In genomic region chr11:94634431-94634830, GRCm38 (mm10) we compare ENCODE assay signal across 12 mouse cellular contexts. TPM values are rescaled to one million over a fixed set of nuclear protein-coding genes. Genes with fewer than 3 reads are reported as not detected.
"Had no signal": no experiment of that assay in that cellular context is flagged by ENCODE, and none has a peak within 500 bp of the region (broad histone marks: within the 10 kb centered on the region; RNA-seq: fewer than 3 reads in every experiment).

No protein-coding gene starts in this region.

- ATAC-seq: intestine, embryonic 16.5 days; lung, postnatal 0 days; midbrain, embryonic 16.5 days had no signal

- H3K27me3 ChIP-seq: limb, embryonic 12.5 days; liver, embryonic 15.5 days had no signal

- H3K4me2 ChIP-seq: hindbrain, embryonic 14.5 days; limb, embryonic 12.5 days; liver, embryonic 11.5 days; liver, embryonic 15.5 days had no signal

- DNase-seq: lung, adult 2 months; lung, postnatal 36 days; right cerebral cortex, postnatal 14 days; thymus, postnatal 36 days had no signal

- H3K27ac ChIP-seq: hindbrain, embryonic 14.5 days; limb, embryonic 12.5 days; liver, embryonic 15.5 days had no signal

- H3K9me3 ChIP-seq: limb, embryonic 12.5 days; liver, embryonic 15.5 days had no signal

- H3K9ac ChIP-seq: hindbrain, embryonic 14.5 days; limb, embryonic 12.5 days; liver, embryonic 15.5 days had no signal

- H3K4me3 ChIP-seq: limb, embryonic 12.5 days; liver, embryonic 15.5 days had no signal

RNA-seq across cellular contexts. Expression of gene Eme1, which starts 19.3 kb away (rescaled TPM):
- total RNA-seq: left cerebral cortex, postnatal 36 days had no signal
